Mouse (Mus musculus): ENCODE results near the gene Wnk4. TPM values are rescaled to one million over a fixed set of nuclear protein-coding genes. Genes with fewer than 3 reads are reported as not detected.
A peak's percentile ranks its signal among the peaks of the same experiment; 100 is the strongest.

Gene Wnk4
- total RNA-seq, 1 experiment = 0.49 TPM

- Histone ChIP-seq H3K9me3 (ENCODE audit: control insufficient read depth, insufficient read depth, low read depth, low read length) (no peaks in the 10 kb centered on the region), H3K36me3 (ENCODE audit: control insufficient read depth, insufficient read depth, low read length, poor library complexity, severe bottlenecking) (no peaks in the 10 kb centered on the region), H3K27ac (ENCODE audit: insufficient read depth, low read depth, low read length, poor library complexity, severe bottlenecking) (no peak within 1 kb of the TSS), H3K4me3 (ENCODE audit: insufficient read depth in 1 of 2, low read depth in 1 of 2, low read length in 2 of 2, poor library complexity in 1 of 2, severe bottlenecking in 1 of 2) (peak within 1 kb of the TSS; percentile 55 to 57), H3K4me1 (ENCODE audit: control insufficient read depth in 2 of 2, insufficient read depth in 2 of 2, low read length in 2 of 2, poor library complexity in 1 of 2) (peaks cover 0 to 15% of the 10 kb centered on the region in 2 experiments; a peak in 1 of 4 replicates), H3K9ac (ENCODE audit: insufficient read depth, low read depth, low read length, poor library complexity, severe bottlenecking) (peak within 1 kb of the TSS; percentile 29)
- in situ Hi-C loops (cut with MboI; ENCODE audit: low sequenced_read_pairs in 2 of 2, unreplicated experiment in 2 of 2) = no loop called here
- TF ChIP-seq ZC3H11A (IDR thresholded peaks at IDR 0.05; ENCODE audit: borderline replicate concordance, low read depth, low read length) (no peak), CHD2 (IDR thresholded peaks at IDR 0.05; ENCODE audit: low read depth, low read length) (no peak), MAFK (IDR thresholded peaks at IDR 0.05; ENCODE audit: insufficient read depth, low read depth, low read length) (no peak), ZNF384 (IDR thresholded peaks at IDR 0.05; ENCODE audit: low read depth, low read length) (no peak), HCFC1 (IDR thresholded peaks at IDR 0.05; ENCODE audit: borderline replicate concordance, insufficient read depth, low read length) (no peak)
- no peak for DNase-seq (ENCODE audit: low read depth, low spot score)
These were observed 14.3 kb upstream of the Wnk4 start, which contains the start of gene Ramp2 for GRCm38 (mm10) chr11:101245855-101246701. Ramp2 (plus strand) TSS chr11:101246028.

GRCm38 (mm10) chr11:101246702-101247012, 13.7 kb upstream of the Wnk4 start:
- Histone ChIP-seq H3K27ac (ENCODE audit: insufficient read depth, low read depth, low read length, poor library complexity, severe bottlenecking) (no peak overlapping the region), H3K4me1 (ENCODE audit: control insufficient read depth in 2 of 2, insufficient read depth in 2 of 2, low read length in 2 of 2, poor library complexity in 1 of 2) (peaks cover 0 to 15% of the 10 kb centered on the region in 2 experiments; a peak in 1 of 4 replicates)

GRCm38 (mm10) chr11:101247521-101248030, 12.8 kb upstream of the Wnk4 start:
- no peaks in the 10 kb centered on the region for H3K36me3 ChIP-seq (ENCODE audit: control insufficient read depth, insufficient read depth, low read length, poor library complexity, severe bottlenecking)
- H3K27ac ChIP-seq (ENCODE audit: insufficient read depth, low read depth, low read length, poor library complexity, severe bottlenecking) = no peak overlapping the region
- no peak overlapping the region for H3K9ac ChIP-seq (ENCODE audit: insufficient read depth, low read depth, low read length, poor library complexity, severe bottlenecking)
- H3K4me3 ChIP-seq (ENCODE audit: insufficient read depth in 1 of 2, low read depth in 1 of 2, low read length in 2 of 2, poor library complexity in 1 of 2, severe bottlenecking in 1 of 2) = no peak overlapping the region
- no peaks in the 10 kb centered on the region for H3K9me3 ChIP-seq (ENCODE audit: control insufficient read depth, insufficient read depth, low read depth, low read length)
- no peak for TF ChIP-seq CHD2 (IDR thresholded peaks at IDR 0.05; ENCODE audit: low read depth, low read length)
- no peak for TF ChIP-seq HCFC1 (IDR thresholded peaks at IDR 0.05; ENCODE audit: borderline replicate concordance, insufficient read depth, low read length)
- no peak for TF ChIP-seq ZC3H11A (IDR thresholded peaks at IDR 0.05; ENCODE audit: borderline replicate concordance, low read depth, low read length)
- no peak for TF ChIP-seq MAFK (IDR thresholded peaks at IDR 0.05; ENCODE audit: insufficient read depth, low read depth, low read length)
- no peak for TF ChIP-seq ZNF384 (IDR thresholded peaks at IDR 0.05; ENCODE audit: low read depth, low read length)
- no peak for DNase-seq (ENCODE audit: low read depth, low spot score)
- peaks cover 0 to 15% of the 10 kb centered on the region in 2 experiments; a peak in 1 of 4 replicates for H3K4me1 ChIP-seq (ENCODE audit: control insufficient read depth in 2 of 2, insufficient read depth in 2 of 2, low read length in 2 of 2, poor library complexity in 1 of 2)
- in situ Hi-C loops (cut with MboI; ENCODE audit: low sequenced_read_pairs in 2 of 2, unreplicated experiment in 2 of 2) = no loop called here

More at GRCm38 (mm10) chr11:101246702-101247012, 13.7 kb upstream of the Wnk4 start:
- Histone ChIP-seq H3K36me3 (ENCODE audit: control insufficient read depth, insufficient read depth, low read length, poor library complexity, severe bottlenecking) (no peaks in the 10 kb centered on the region), H3K9me3 (ENCODE audit: control insufficient read depth, insufficient read depth, low read depth, low read length) (no peaks in the 10 kb centered on the region), H3K9ac (ENCODE audit: insufficient read depth, low read depth, low read length, poor library complexity, severe bottlenecking) (peak overlapping the region; percentile 29), H3K4me3 (ENCODE audit: insufficient read depth in 1 of 2, low read depth in 1 of 2, low read length in 2 of 2, poor library complexity in 1 of 2, severe bottlenecking in 1 of 2) (peak overlapping the region; percentile 55 to 57)
- no peak for DNase-seq (ENCODE audit: low read depth, low spot score)
- in situ Hi-C loops (cut with MboI; ENCODE audit: low sequenced_read_pairs in 2 of 2, unreplicated experiment in 2 of 2) = no loop called here
- no peak for TF ChIP-seq HCFC1 (IDR thresholded peaks at IDR 0.05; ENCODE audit: borderline replicate concordance, insufficient read depth, low read length)
- no peak for TF ChIP-seq ZC3H11A (IDR thresholded peaks at IDR 0.05; ENCODE audit: borderline replicate concordance, low read depth, low read length)
- TF ChIP-seq MAFK (IDR thresholded peaks at IDR 0.05; ENCODE audit: insufficient read depth, low read depth, low read length) = no peak
- TF ChIP-seq CHD2 (IDR thresholded peaks at IDR 0.05; ENCODE audit: low read depth, low read length) = no peak
- TF ChIP-seq ZNF384 (IDR thresholded peaks at IDR 0.05; ENCODE audit: low read depth, low read length) = no peak

- Histone ChIP-seq H3K36me3 (ENCODE audit: control insufficient read depth, insufficient read depth, low read length, poor library complexity, severe bottlenecking) (no peaks in the 10 kb centered on the region), H3K4me3 (ENCODE audit: insufficient read depth in 1 of 2, low read depth in 1 of 2, low read length in 2 of 2, poor library complexity in 1 of 2, severe bottlenecking in 1 of 2) (no peak overlapping the region), H3K4me1 (ENCODE audit: control insufficient read depth in 2 of 2, insufficient read depth in 2 of 2, low read length in 2 of 2, poor library complexity in 1 of 2) (peaks cover 0 to 15% of the 10 kb centered on the region in 2 experiments; a peak in 1 of 4 replicates), H3K9me3 (ENCODE audit: control insufficient read depth, insufficient read depth, low read depth, low read length) (no peaks in the 10 kb centered on the region), H3K27ac (ENCODE audit: insufficient read depth, low read depth, low read length, poor library complexity, severe bottlenecking) (no peak overlapping the region), H3K9ac (ENCODE audit: insufficient read depth, low read depth, low read length, poor library complexity, severe bottlenecking) (no peak overlapping the region; the same call in 1 of the 2 replicates)
- TF ChIP-seq CHD2 (IDR thresholded peaks at IDR 0.05; ENCODE audit: low read depth, low read length) (no peak), ZC3H11A (IDR thresholded peaks at IDR 0.05; ENCODE audit: borderline replicate concordance, low read depth, low read length) (peak; percentile 86)
- DNase-seq (ENCODE audit: low read depth, low spot score) = peak; percentile 88
- in situ Hi-C loops (cut with MboI; ENCODE audit: low sequenced_read_pairs in 2 of 2, unreplicated experiment in 2 of 2) = no loop called here
These were observed 11.9 kb upstream of the Wnk4 start for GRCm38 (mm10) chr11:101248258-101248994.

Data from ES-E14 (cell line).